Mouse (Mus musculus) ES-Bruce4 (cell line): ENCODE measurements at regions not wholly inside any gene's neighbourhood (a gene's known extent, or its start where the extent isn't known, plus 50 kb on each side); places are given as distances from the start of the nearest gene placed in this dataset.
"Not testable (repeated sequence)": the region's sequence is repeated elsewhere in the genome, so short reads cannot be mapped to it uniquely, and the experiment has no call there.

Experiments used
- H3K27ac ChIP-seq: 2 replicates; pipeline ENCODE4 v1.5.1; 2012; ENCODE audit warnings: low read length, inconsistent platforms; ENCODE audit not compliant: insufficient read depth
- H3K27me3 ChIP-seq: 2 replicates; pipeline ENCODE4 v1.6.1; 2012; ENCODE audit warnings: mild to moderate bottlenecking, low read length, inconsistent platforms; ENCODE audit not compliant: control insufficient read depth, poor library complexity, insufficient read depth, severe bottlenecking
- H3K36me3 ChIP-seq: 2 replicates; pipeline ENCODE4 v1.6.1; 2012; ENCODE audit warnings: inconsistent platforms, mild to moderate bottlenecking, low read length, moderate library complexity; ENCODE audit not compliant: control insufficient read depth, poor library complexity, insufficient read depth, severe bottlenecking
- H3K4me1 ChIP-seq: one replicate; pipeline ENCODE4 v1.8.1; 2011; ENCODE audit warnings: low read length; ENCODE audit not compliant: control insufficient read depth, insufficient read depth
- H3K4me3 ChIP-seq: 2 replicates; pipeline ENCODE4 v1.5.1; 2011; ENCODE audit warnings: low read depth, mild to moderate bottlenecking, low read length
- H3K9ac ChIP-seq: 2 replicates; pipeline ENCODE4 v1.6.1; 2012; ENCODE audit warnings: low read depth, mild to moderate bottlenecking, inconsistent platforms; ENCODE audit not compliant: poor library complexity, severe bottlenecking
- H3K9me3 ChIP-seq: replicated peaks from 2 replicates; pipeline ENCODE4 v1.6.1; 2012; ENCODE audit warnings: mild to moderate bottlenecking, low read length, inconsistent platforms; ENCODE audit not compliant: control insufficient read depth, poor library complexity, insufficient read depth, severe bottlenecking

DNA sequence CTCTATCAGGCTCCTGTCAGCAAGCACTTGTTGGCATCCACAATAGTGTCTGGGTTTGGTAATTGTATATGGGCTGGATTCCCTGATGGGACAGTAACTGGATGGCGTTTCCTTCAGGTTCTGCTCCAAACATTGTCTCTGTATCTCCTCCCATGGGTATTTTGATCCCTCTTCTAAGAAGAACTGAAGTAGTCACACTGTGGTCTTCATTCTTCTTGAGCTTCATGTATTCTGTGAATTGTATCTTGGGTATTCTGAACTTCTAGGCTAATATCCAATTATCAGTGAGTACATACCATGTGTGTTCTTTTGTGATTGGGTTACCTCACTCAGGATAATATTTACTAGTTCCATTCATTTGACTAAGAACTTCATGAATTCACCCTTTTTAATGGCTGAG lies 119.2 kb upstream of the Gm21119 start:
- not testable (repeated sequence) for H3K9me3 ChIP-seq, H3K4me3 ChIP-seq, H3K36me3 ChIP-seq, H3K9ac ChIP-seq, H3K27ac ChIP-seq, H3K27me3 ChIP-seq, H3K4me1 ChIP-seq

GRCm38 (mm10) chr8:20513920-20514319 lies 100.8 kb upstream of the Gm21119 start:
- H3K27ac ChIP-seq, H3K4me1 ChIP-seq, H3K27me3 ChIP-seq, H3K9me3 ChIP-seq, H3K36me3 ChIP-seq, H3K4me3 ChIP-seq, H3K9ac ChIP-seq: not testable (repeated sequence)

- H3K9ac ChIP-seq, H3K9me3 ChIP-seq, H3K4me3 ChIP-seq, H3K27ac ChIP-seq, H3K4me1 ChIP-seq, H3K36me3 ChIP-seq, H3K27me3 ChIP-seq: not testable (repeated sequence)
These were observed 98.3 kb upstream of the Gm21119 start for GRCm38 (mm10) chr8:20516324-20516830.

- not testable (repeated sequence) for H3K27ac ChIP-seq, H3K36me3 ChIP-seq, H3K4me3 ChIP-seq, H3K9me3 ChIP-seq, H3K9ac ChIP-seq, H3K27me3 ChIP-seq, H3K4me1 ChIP-seq
These were observed 97.2 kb upstream of the Gm21119 start for GRCm38 (mm10) chr8:20517551-20517950.

- H3K9ac ChIP-seq = not testable (repeated sequence)
These were observed 90.2 kb upstream of the Gm21119 start for GRCm38 (mm10) chr8:20524539-20524938.

DNA sequence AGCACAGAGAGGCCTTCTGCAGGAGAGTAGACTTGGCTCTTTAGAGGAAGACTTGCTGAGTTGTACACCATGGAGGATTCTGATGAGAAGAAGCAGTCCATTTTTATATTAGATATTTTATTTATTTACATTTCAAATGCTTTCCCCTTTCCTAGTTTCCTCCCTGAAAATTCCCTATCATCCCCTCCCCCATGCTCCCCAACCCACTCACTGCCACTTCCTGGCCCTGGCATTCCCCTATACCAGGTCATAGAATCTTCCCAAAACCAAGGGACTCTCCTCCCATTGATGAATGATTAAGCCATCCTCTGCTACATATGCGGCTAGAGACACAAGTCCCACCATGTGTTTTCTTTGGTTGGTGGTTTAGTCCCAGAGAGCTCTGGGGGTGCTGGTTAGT lies 85.7 kb upstream of the Gm21119 start:
- not testable (repeated sequence) for H3K27me3 ChIP-seq, H3K9me3 ChIP-seq, H3K4me1 ChIP-seq, H3K4me3 ChIP-seq, H3K9ac ChIP-seq, H3K27ac ChIP-seq, H3K36me3 ChIP-seq

More at GRCm38 (mm10) chr8:20524539-20524938, 90.2 kb upstream of the Gm21119 start:
- H3K4me1 ChIP-seq, H3K4me3 ChIP-seq, H3K9me3 ChIP-seq, H3K36me3 ChIP-seq, H3K27me3 ChIP-seq, H3K27ac ChIP-seq: not testable (repeated sequence)

GRCm38 (mm10) chr8:20539031-20539430 lies 75.7 kb upstream of the Gm21119 start:
- H3K4me3 ChIP-seq, H3K9me3 ChIP-seq, H3K36me3 ChIP-seq, H3K9ac ChIP-seq, H3K27me3 ChIP-seq, H3K4me1 ChIP-seq, H3K27ac ChIP-seq: not testable (repeated sequence)

- not testable (repeated sequence) for H3K36me3 ChIP-seq, H3K27ac ChIP-seq, H3K9ac ChIP-seq, H3K27me3 ChIP-seq, H3K9me3 ChIP-seq, H3K4me3 ChIP-seq, H3K4me1 ChIP-seq
These were observed 70.6 kb upstream of the Gm21119 start for GRCm38 (mm10) chr8:20544084-20544483.

DNA sequence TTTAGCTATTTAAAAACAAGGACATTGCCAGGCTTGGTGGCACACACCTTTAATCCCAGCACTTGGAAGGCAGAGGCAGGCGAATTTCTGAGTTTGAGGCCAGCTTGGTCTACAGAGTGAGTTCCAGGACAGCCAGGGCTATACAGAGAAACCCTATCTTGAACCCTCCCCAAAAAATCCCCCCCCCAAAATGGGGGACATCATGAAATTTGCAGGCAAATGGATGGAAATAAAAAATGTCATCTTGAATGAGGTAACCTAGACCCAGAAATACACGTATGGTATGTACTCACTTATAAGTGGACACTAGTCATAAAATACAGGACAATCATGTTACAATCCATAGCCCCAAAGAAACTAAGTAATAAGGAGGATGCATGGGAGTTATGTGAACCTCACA lies 69.4 kb upstream of the Gm21119 start:
- not testable (repeated sequence) for H3K27me3 ChIP-seq, H3K4me3 ChIP-seq, H3K27ac ChIP-seq

DNA sequence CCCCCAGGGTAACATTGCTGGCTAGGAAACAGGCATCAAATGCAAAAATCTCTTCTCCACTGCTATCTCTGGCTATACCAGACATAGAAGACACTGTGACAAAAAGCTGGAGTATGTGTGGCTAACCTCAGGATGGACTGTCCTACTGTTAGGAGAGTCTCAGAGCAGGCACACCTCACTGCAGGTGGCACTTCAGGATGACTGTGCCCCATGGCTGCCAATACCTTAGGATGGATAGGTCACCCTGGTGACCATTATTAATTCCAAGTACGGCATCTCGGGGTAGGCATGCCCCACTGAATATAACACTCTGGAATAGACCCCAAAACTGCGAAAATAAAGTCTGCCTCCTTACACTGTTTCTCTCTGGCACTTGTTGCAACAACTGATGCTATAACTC lies 68.3 kb upstream of the Gm21119 start:
- not testable (repeated sequence) for H3K27me3 ChIP-seq

More for the DNA sequence above, 69.4 kb upstream of the Gm21119 start:
- not testable (repeated sequence) for H3K9ac ChIP-seq, H3K9me3 ChIP-seq, H3K4me1 ChIP-seq, H3K36me3 ChIP-seq

More for the DNA sequence above, 68.3 kb upstream of the Gm21119 start:
- H3K36me3 ChIP-seq, H3K4me1 ChIP-seq, H3K27ac ChIP-seq, H3K9ac ChIP-seq, H3K9me3 ChIP-seq, H3K4me3 ChIP-seq: not testable (repeated sequence)
